Mouse (Mus musculus) CD8-positive naive resting alpha-beta T cell, adult 2 months (primary cell): Measurements from ENCODE around the gene Olfr742.

ENCODE experiments used
- DNase-seq, 2 experiments: peaks; one replicate each; pipeline ENCODE4 v3.0.0; 2022; ENCODE audit warnings: low read depth in 2 of 2, low spot score in 2 of 2

Gene Olfr742

DNA sequence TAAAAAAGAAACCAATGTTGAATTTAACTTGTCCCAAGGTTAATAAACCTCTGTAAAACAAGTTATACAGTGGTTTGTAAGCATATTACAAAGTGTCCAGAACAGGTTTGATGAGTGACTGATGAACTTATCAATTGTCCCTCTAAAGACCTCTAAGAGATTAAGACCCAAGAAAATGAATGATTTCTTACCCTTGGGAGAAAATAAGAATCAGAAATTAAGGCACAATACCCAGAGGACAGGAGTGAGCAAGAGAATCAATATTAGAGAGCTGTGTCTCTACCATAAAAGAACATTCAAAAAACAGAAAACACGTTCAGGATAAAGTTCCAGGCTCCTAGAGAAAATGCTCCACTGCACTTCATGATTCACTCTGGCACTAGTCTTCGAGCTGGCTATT lies at the start of gene Olfr742:
TSS of gene Olfr742 (plus strand) at position 301 of the 400 bp plus-strand sequence.
- DNase-seq, result no peak

- DNase-seq, result no peak
These were observed 31.0 kb upstream of the Olfr742 start, which contains the start of gene Olfr741 for GRCm38 (mm10) chr14:50472438-50472837. Gene Olfr741 (plus strand): TSS chr14:50472738.

GRCm38 (mm10) chr14:50478406-50478805 lies 25.0 kb upstream of the Olfr742 start:
- DNase-seq, result no peak

DNA sequence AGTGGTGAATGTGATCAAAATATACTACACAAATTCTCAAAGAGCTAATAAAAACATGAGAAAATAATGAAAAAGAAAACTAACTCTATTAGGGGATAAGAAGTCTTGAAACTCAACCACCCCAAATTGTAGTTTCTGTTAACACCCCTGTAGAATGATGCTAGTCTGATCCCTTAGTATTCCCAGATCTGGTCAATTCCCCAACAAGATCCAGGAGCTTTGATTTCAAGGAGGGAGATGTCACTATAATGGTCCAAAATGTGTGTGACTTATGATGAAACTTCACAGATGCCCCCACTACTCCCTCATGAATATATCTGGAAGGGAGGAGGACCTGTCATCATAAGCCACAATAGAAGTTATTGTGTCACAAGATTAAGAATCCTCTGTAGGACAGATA lies 18.1 kb downstream of the Olfr742 start, which contains the start of gene Olfr743:
TSS of gene Olfr743 (plus strand) at position 301 of the 400 bp plus-strand sequence.
- no peak for DNase-seq

DNA sequence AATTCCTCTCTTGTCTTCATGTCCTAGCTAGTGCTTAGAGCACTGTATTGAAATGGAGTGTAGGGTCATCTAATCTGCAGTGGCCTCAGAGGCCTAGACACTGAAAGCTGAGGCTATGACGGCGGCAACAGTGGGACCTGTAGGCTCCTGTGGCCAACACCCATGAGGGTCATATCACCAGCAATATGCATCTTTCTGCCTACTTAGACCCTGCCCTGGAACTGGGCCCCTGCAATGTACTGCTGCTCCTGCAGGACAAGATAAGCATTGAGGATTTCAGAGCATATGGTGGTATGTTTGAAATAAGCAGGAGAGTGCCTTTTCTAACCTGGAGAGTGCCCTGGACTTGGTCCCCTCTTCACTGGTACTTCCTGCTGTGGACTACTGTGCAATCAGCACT lies 49.3 kb downstream of the Olfr742 start:
- DNase-seq, result no peak
